Mouse (Mus musculus): Measurements from ENCODE around the gene Cyp19a1. TPM values are rescaled to one million over a fixed set of nuclear protein-coding genes. Genes with fewer than 3 reads are reported as not detected.

The Cyp19a1 gene
- polyA plus RNA-seq, 1 experiment from 2014 or later, result not detected

DNA sequence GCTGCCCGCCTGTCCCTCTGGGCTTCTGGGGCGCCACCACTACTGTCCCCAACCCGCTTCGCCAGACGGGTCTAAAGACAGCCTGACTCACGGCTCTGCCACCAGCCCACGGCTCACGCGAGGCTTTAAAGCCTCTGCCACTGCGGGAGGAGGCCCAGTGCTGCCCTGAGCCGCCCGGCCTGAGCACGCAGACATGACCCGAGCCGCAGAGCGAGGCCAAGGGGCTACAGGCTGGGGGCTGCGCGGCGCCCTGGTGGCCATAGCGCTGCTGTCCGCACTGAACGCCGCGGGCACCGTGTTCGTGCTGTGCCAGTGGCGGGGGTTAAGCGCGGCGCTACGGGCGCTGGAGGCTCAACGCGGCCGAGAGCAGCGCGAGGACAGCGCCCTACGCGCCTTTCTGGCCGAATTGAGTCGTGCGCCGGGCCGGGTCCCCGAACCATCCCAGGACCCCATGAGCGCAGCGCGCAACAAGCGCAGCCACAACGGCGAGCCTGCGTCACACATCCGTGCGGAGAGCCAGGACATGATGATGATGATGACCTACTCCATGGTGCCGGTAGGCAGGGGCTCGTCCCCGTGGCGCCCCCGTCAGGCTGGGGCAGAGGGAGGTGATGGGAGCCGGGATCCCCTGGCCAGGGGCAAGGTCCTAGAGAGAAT is 18.5 kb upstream of the Cyp19a1 start, which contains the start of gene Gldn:
Gldn (plus strand) TSS at position 156 of the 657 bp plus-strand sequence.
- H3K36me3 ChIP-seq (replicated peaks; ENCODE audit: control insufficient read depth, insufficient read depth, low read depth, low read length), result no peaks in the 10 kb centered on the region
- peaks cover 6% of the 10 kb centered on the region for H3K27me3 ChIP-seq (ENCODE audit: control insufficient read depth, insufficient read depth, low read length)
- H3K4me3 ChIP-seq (ENCODE audit: low read depth, low read length), result peak within 1 kb of the TSS; percentile 35
- 2% methylated on average over 58 of the region's 61 CpGs for WGBS
- peak within 1 kb of the TSS; percentile 77 for H3K4me2 ChIP-seq (ENCODE audit: low read depth, low read length)
- H3K4me1 ChIP-seq (ENCODE audit: control insufficient read depth, insufficient read depth, low read length), result peaks cover 3% of the 10 kb centered on the region; the same call in 1 of the 2 replicates
- DNase-seq (ENCODE audit: low spot score) (peak; percentile 62), ATAC-seq (replicated peaks; ENCODE audit: insufficient number of reproducible peaks, low FRiP score, low TSS enrichment, low read depth) (0 out of 2 replicates have a peak, but pooled peaks have one; percentile 48)
- H3K9me3 ChIP-seq (replicated peaks; ENCODE audit: control insufficient read depth, low read length), result no peaks in the 10 kb centered on the region
- peak within 1 kb of the TSS; percentile 39 for H3K9ac ChIP-seq (replicated peaks; ENCODE audit: low read length)
- H3K27ac ChIP-seq (replicated peaks; ENCODE audit: low read depth, low read length), result no peak within 1 kb of the TSS

DNA sequence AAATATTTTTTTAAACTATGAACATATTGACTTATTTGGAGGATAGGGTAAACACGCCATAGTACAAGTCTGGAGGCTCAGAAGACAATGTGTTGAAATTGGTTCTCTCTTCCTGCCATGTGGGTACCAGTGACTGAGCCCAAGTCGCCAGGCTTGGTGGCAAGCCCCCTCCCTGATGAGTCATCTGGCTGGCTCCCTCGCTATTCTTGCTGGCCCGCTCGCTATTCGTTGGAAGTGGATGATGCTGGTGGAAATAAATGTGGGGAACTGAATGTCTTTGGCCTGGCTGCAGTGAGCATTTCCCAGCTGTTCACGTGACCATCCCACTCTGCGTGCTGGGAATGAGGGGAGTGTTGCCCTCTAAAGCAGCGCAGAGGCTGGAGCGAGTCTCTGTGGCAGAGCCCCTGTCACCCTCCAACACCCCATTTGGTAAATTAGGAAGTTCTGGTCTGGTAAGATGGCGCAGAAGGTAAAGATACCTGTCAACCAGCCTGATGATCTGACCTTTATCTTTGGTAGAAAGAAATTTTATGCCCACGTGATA is 11.2 kb upstream of the Cyp19a1 start:
- no peak for ATAC-seq (replicated peaks; ENCODE audit: insufficient number of reproducible peaks, low FRiP score, low TSS enrichment, low read depth)
- no peaks in the 10 kb centered on the region for H3K9me3 ChIP-seq (replicated peaks; ENCODE audit: control insufficient read depth, low read length)
- H3K4me2 ChIP-seq (ENCODE audit: low read depth, low read length), result no peak overlapping the region
- no peaks in the 10 kb centered on the region for H3K4me1 ChIP-seq (ENCODE audit: control insufficient read depth, insufficient read depth, low read length)
- DNase-seq (ENCODE audit: low spot score), result no peak
- no peaks in the 10 kb centered on the region for H3K27me3 ChIP-seq (ENCODE audit: control insufficient read depth, insufficient read depth, low read length)
- H3K36me3 ChIP-seq (replicated peaks; ENCODE audit: control insufficient read depth, insufficient read depth, low read depth, low read length), result no peaks in the 10 kb centered on the region
- H3K27ac ChIP-seq (replicated peaks; ENCODE audit: low read depth, low read length), result no peak overlapping the region
- 86% methylated on average over 12 of the region's 12 CpGs for WGBS
- no peak overlapping the region for H3K9ac ChIP-seq (replicated peaks; ENCODE audit: low read length)
- H3K4me3 ChIP-seq (ENCODE audit: low read depth, low read length), result no peak overlapping the region

DNA sequence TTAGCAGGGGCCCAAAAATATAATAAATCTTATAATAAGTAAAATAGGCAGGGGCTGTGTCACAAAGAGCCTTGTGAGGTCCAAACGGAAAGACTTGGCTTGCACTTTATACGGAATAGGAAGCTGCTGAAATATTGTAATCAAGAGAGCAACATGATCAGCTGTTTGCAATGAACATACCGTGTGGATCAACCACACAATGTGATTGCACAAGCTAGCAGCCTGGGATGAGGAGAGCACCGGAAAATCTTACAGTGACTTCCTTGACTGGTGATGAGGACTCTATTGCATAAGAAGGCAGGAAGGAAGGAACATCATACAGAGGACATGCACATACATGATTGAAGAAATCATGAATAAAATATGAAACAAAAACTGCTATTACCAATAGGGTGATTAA is 7.4 kb upstream of the Cyp19a1 start:
- 87% methylated on average over 4 of the region's 4 CpGs for WGBS
- no peaks in the 10 kb centered on the region for H3K4me1 ChIP-seq (ENCODE audit: control insufficient read depth, insufficient read depth, low read length)
- no peaks in the 10 kb centered on the region for H3K9me3 ChIP-seq (replicated peaks; ENCODE audit: control insufficient read depth, low read length)

DNA sequence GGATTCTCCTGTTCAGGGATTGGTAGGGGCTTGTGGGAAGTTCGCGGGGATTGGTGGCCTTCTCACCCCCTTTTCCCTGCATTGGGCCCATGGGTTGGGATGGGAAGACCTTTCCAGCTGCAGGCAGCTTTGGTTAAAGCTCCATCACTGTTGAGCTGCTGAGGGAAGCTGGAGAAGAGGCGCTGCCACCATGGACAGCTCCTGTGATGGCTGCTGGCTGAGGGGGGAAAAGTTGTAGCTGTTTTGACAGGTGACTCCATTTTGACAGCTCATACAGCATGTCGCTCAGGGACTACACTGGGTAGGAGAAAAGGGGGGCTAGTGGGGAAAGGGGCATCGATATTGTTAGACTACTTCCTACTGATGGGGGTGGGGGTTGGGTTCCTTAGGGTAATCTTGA is 3.0 kb upstream of the Cyp19a1 start:
- no peaks in the 10 kb centered on the region for H3K4me1 ChIP-seq (ENCODE audit: control insufficient read depth, insufficient read depth, low read length)
- ATAC-seq (replicated peaks; ENCODE audit: insufficient number of reproducible peaks, low FRiP score, low TSS enrichment, low read depth) (no peak), DNase-seq (ENCODE audit: low spot score) (peak; percentile 71)
- no peak overlapping the region for H3K4me3 ChIP-seq (ENCODE audit: low read depth, low read length)
- WGBS, result 32% methylated on average over 5 of the region's 5 CpGs
- H3K9me3 ChIP-seq (replicated peaks; ENCODE audit: control insufficient read depth, low read length), result no peaks in the 10 kb centered on the region
- no peak overlapping the region for H3K27ac ChIP-seq (replicated peaks; ENCODE audit: low read depth, low read length)
- H3K36me3 ChIP-seq (replicated peaks; ENCODE audit: control insufficient read depth, insufficient read depth, low read depth, low read length), result no peaks in the 10 kb centered on the region
- H3K4me2 ChIP-seq (ENCODE audit: low read depth, low read length), result no peak overlapping the region
- H3K9ac ChIP-seq (replicated peaks; ENCODE audit: low read length), result no peak overlapping the region
- H3K27me3 ChIP-seq (ENCODE audit: control insufficient read depth, insufficient read depth, low read length), result no peaks in the 10 kb centered on the region

More for the DNA sequence above, 7.4 kb upstream of the Cyp19a1 start:
- Histone ChIP-seq H3K4me3 (ENCODE audit: low read depth, low read length) (no peak overlapping the region), H3K27ac (replicated peaks; ENCODE audit: low read depth, low read length) (no peak overlapping the region), H3K4me2 (ENCODE audit: low read depth, low read length) (no peak overlapping the region), H3K36me3 (replicated peaks; ENCODE audit: control insufficient read depth, insufficient read depth, low read depth, low read length) (no peaks in the 10 kb centered on the region), H3K9ac (replicated peaks; ENCODE audit: low read length) (no peak overlapping the region), H3K27me3 (ENCODE audit: control insufficient read depth, insufficient read depth, low read length) (no peaks in the 10 kb centered on the region)
- DNase-seq (ENCODE audit: low spot score) (no peak), ATAC-seq (replicated peaks; ENCODE audit: insufficient number of reproducible peaks, low FRiP score, low TSS enrichment, low read depth) (no peak)

DNA sequence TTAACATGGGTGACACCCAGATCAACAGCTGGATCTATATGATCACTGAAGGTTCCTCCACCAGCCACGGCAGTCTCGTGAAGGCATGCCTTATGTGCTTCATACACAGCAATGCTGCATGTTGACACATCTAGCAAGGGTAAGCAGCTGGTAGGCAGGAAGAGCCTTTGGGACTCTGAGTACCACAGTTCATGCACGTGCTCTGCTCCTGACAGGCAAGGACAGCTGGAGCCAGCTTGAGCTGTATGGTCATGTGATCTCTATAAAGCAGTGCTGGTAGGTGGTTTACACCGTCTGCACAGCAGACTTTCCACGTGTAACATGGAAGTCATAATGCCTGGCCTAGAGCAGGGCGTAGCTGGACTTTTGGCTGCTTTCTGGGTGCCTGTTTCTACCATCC is 2.1 kb upstream of the Cyp19a1 start:
- Histone ChIP-seq H3K4me1 (ENCODE audit: control insufficient read depth, insufficient read depth, low read length) (no peaks in the 10 kb centered on the region), H3K36me3 (replicated peaks; ENCODE audit: control insufficient read depth, insufficient read depth, low read depth, low read length) (no peaks in the 10 kb centered on the region), H3K9me3 (replicated peaks; ENCODE audit: control insufficient read depth, low read length) (no peaks in the 10 kb centered on the region), H3K4me2 (ENCODE audit: low read depth, low read length) (no peak overlapping the region), H3K27ac (replicated peaks; ENCODE audit: low read depth, low read length) (no peak overlapping the region), H3K4me3 (ENCODE audit: low read depth, low read length) (no peak overlapping the region), H3K9ac (replicated peaks; ENCODE audit: low read length) (no peak overlapping the region), H3K27me3 (ENCODE audit: control insufficient read depth, insufficient read depth, low read length) (no peaks in the 10 kb centered on the region)
- 77% methylated on average over 6 of the region's 6 CpGs for WGBS
- ATAC-seq (replicated peaks; ENCODE audit: insufficient number of reproducible peaks, low FRiP score, low TSS enrichment, low read depth), result no peak
- no peak for DNase-seq (ENCODE audit: low spot score)

DNA sequence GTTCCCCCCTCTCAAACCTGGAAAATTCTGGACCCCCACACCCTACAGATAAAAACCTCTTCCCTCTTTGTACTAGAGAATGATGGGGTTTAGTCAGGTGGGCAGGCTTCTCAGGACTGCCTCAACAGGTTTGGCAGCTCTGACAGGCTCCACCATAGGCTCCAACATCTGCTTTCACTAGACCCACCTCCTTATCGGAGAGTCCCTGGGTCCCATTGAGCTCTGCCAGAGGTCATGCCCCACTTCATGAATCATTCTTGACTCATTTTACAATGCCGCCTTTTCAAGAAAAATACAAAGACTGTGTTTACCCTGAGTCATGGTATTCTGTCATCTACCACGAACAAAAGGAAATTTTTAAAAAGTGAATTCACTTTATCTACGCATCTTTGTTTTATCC is 3.2 kb downstream of the Cyp19a1 start:
- 69% methylated on average over 4 of the region's 4 CpGs for WGBS

DNA sequence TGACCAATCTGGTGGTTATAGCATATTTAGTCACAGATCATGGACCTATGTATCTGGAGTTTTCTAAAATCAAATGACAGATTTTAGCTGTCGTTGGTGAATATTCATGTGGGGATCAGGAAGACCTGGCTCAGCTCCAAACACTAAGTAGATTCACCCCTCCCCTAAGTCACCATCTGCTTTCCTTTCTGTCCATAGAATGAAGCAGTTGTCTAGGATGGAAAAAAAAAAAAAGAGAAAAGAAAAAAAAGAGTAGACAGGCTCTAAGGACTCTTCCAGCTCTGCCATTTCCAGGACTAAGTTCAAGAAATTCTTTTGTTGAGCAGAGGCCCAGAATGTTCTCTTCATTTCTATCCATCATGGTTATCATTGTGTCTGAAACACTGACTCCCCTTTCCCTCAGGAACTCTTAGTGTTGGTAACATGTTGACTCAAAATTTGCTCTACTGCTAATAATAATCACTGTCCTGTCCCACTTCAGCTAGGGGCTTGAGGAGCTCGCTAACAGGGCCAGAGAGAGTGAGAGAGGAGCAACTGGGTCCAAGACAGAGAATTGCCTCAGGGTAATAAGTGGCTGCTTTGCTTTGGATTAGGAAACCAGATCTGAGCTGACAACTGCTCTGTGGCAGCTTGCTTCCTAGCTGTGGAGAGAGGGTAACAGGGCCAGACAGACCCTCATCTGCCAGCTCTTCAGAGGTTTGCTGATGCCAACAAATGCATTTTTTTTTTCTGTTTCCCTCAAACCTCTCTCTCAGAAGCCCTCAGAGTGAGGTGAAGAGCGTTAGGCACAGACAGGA is 22.8 kb downstream of the Cyp19a1 start:
- Histone ChIP-seq H3K27ac (replicated peaks; ENCODE audit: low read depth, low read length) (no peak overlapping the region), H3K9me3 (replicated peaks; ENCODE audit: control insufficient read depth, low read length) (no peaks in the 10 kb centered on the region), H3K36me3 (replicated peaks; ENCODE audit: control insufficient read depth, insufficient read depth, low read depth, low read length) (no peaks in the 10 kb centered on the region), H3K27me3 (ENCODE audit: control insufficient read depth, insufficient read depth, low read length) (no peaks in the 10 kb centered on the region), H3K4me1 (ENCODE audit: control insufficient read depth, insufficient read depth, low read length) (no peaks in the 10 kb centered on the region), H3K9ac (replicated peaks; ENCODE audit: low read length) (no peak overlapping the region), H3K4me3 (ENCODE audit: low read depth, low read length) (no peak overlapping the region), H3K4me2 (ENCODE audit: low read depth, low read length) (no peak overlapping the region)
- ATAC-seq (replicated peaks; ENCODE audit: insufficient number of reproducible peaks, low FRiP score, low TSS enrichment, low read depth), result no peak
- no peak for DNase-seq (ENCODE audit: low spot score)
- 61% methylated on average over 3 of the region's 3 CpGs for WGBS

More for the DNA sequence above, 3.2 kb downstream of the Cyp19a1 start:
- H3K4me2 ChIP-seq (ENCODE audit: low read depth, low read length), result no peak overlapping the region
- H3K4me3 ChIP-seq (ENCODE audit: low read depth, low read length), result no peak overlapping the region
- no peaks in the 10 kb centered on the region for H3K9me3 ChIP-seq (replicated peaks; ENCODE audit: control insufficient read depth, low read length)
- H3K4me1 ChIP-seq (ENCODE audit: control insufficient read depth, insufficient read depth, low read length), result no peaks in the 10 kb centered on the region
- no peak for ATAC-seq (replicated peaks; ENCODE audit: insufficient number of reproducible peaks, low FRiP score, low TSS enrichment, low read depth)
- no peak for DNase-seq (ENCODE audit: low spot score)
- H3K9ac ChIP-seq (replicated peaks; ENCODE audit: low read length), result no peak overlapping the region
- no peaks in the 10 kb centered on the region for H3K36me3 ChIP-seq (replicated peaks; ENCODE audit: control insufficient read depth, insufficient read depth, low read depth, low read length)
- H3K27ac ChIP-seq (replicated peaks; ENCODE audit: low read depth, low read length), result no peak overlapping the region
- no peaks in the 10 kb centered on the region for H3K27me3 ChIP-seq (ENCODE audit: control insufficient read depth, insufficient read depth, low read length)

DNA sequence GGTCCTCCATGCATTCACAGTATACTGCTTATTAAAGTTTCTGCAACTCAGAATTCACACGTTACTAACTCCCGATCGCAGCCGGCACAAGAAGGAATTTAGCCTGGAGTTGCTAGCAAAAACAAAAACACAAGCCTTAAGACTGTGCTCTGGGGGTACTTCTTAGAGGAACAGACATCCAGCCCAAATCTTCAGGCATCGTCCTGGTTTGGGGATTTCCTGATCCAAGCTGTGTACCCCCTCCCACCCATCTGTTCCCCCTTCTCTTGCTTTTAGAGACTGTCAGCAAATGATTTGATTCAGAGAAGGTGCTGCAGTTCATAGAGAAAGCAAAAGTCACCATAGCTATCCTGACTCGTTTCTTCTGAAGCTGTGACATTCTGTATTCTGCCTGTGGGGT is 40.3 kb downstream of the Cyp19a1 start:
- 55% methylated on average over 6 of the region's 6 CpGs for WGBS
- no peak overlapping the region for H3K9ac ChIP-seq (replicated peaks; ENCODE audit: low read length)
- H3K9me3 ChIP-seq (replicated peaks; ENCODE audit: control insufficient read depth, low read length), result no peaks in the 10 kb centered on the region
- no peak overlapping the region for H3K4me2 ChIP-seq (ENCODE audit: low read depth, low read length)
- no peaks in the 10 kb centered on the region for H3K4me1 ChIP-seq (ENCODE audit: control insufficient read depth, insufficient read depth, low read length)
- DNase-seq (ENCODE audit: low spot score), result no peak
- H3K27ac ChIP-seq (replicated peaks; ENCODE audit: low read depth, low read length), result no peak overlapping the region
- no peaks in the 10 kb centered on the region for H3K36me3 ChIP-seq (replicated peaks; ENCODE audit: control insufficient read depth, insufficient read depth, low read depth, low read length)
- no peaks in the 10 kb centered on the region for H3K27me3 ChIP-seq (ENCODE audit: control insufficient read depth, insufficient read depth, low read length)
- no peak for ATAC-seq (replicated peaks; ENCODE audit: insufficient number of reproducible peaks, low FRiP score, low TSS enrichment, low read depth)
- H3K4me3 ChIP-seq (ENCODE audit: low read depth, low read length), result no peak overlapping the region
